ENCODE assay signal across 8 mouse cellular contexts in genomic region chr13:45721621-45722020, GRCm38 (mm10).
DNase-seq lines count a peak whose midpoint lies in the region; ATAC-seq lines count a peak whose summit lies in the region.

No protein-coding gene starts in this region.

- H3K9ac ChIP-seq in hindbrain, embryonic 15.5 days = no peak overlapping the region
- no peak overlapping the region for H3K9ac ChIP-seq in hindbrain, embryonic 12.5 days

- ATAC-seq in hindbrain, embryonic 15.5 days (ENCODE audit: low FRiP score, low read depth) = no peak
- ATAC-seq in hindbrain, embryonic 12.5 days (ENCODE audit: low FRiP score) = no peak

- H3K27ac ChIP-seq in hindbrain, embryonic 15.5 days (replicated peaks) = peak overlapping the region; percentile 47; the same call in 1 of the 2 replicates
- no peak overlapping the region for H3K27ac ChIP-seq in hindbrain, embryonic 12.5 days

- H3K4me2 ChIP-seq in hindbrain, embryonic 15.5 days = no peak overlapping the region
- no peak overlapping the region for H3K4me2 ChIP-seq in hindbrain, embryonic 12.5 days (replicated peaks)

- no peaks in the 10 kb centered on the region for H3K36me3 ChIP-seq in hindbrain, embryonic 15.5 days
- H3K36me3 ChIP-seq in hindbrain, embryonic 12.5 days = no peaks in the 10 kb centered on the region

- 73% methylated on average over 8 of the region's 8 CpGs for WGBS in hindbrain, embryonic 15.5 days
- WGBS in hindbrain, embryonic 12.5 days = 85% methylated on average over 8 of the region's 8 CpGs

- DNase-seq in brain, adult 2 months (ENCODE audit: low read depth, low spot score) = peak; percentile 83
- peak; percentile 26 for DNase-seq in gastrocnemius, postnatal 10 days
- peak; percentile 75 for DNase-seq in kidney, postnatal 14 days
- no peak for DNase-seq in neural tube, embryonic 10.5 days (ENCODE audit: extremely low spot score, low spot score)
- no peak for DNase-seq in layer of hippocampus, adult 11-12 months (ENCODE audit: low spot score)
- DNase-seq in retina, postnatal 1 day = no peak

- peaks cover 17% of the 10 kb centered on the region for H3K4me1 ChIP-seq in hindbrain, embryonic 15.5 days (replicated peaks)
- no peaks in the 10 kb centered on the region; the same call in 1 of the 2 replicates for H3K4me1 ChIP-seq in hindbrain, embryonic 12.5 days

- H3K9me3 ChIP-seq in hindbrain, embryonic 15.5 days = no peaks in the 10 kb centered on the region
- no peaks in the 10 kb centered on the region for H3K9me3 ChIP-seq in hindbrain, embryonic 12.5 days (replicated peaks)

- no peak overlapping the region for H3K4me3 ChIP-seq in hindbrain, embryonic 15.5 days
- H3K4me3 ChIP-seq in hindbrain, embryonic 12.5 days = no peak overlapping the region

- no peaks in the 10 kb centered on the region for H3K27me3 ChIP-seq in hindbrain, embryonic 15.5 days
- H3K27me3 ChIP-seq in hindbrain, embryonic 12.5 days = no peaks in the 10 kb centered on the region

Comparison
In these comparisons a context has a peak if more than half of its experiments do, and no peak if none do; other contexts are left out.
1. DNase-seq: peak in brain, adult 2 months (single experiment), gastrocnemius, postnatal 10 days (single experiment) and kidney, postnatal 14 days (single experiment); none in neural tube, embryonic 10.5 days (single experiment), layer of hippocampus, adult 11-12 months (single experiment) and retina, postnatal 1 day (single experiment).